Mouse (Mus musculus) liver, adult 2 months (tissue): ENCODE measurements around the gene Lst1. TPM values are rescaled to one million over a fixed set of nuclear protein-coding genes. Genes with fewer than 3 reads are reported as not detected.

ENCODE experiments used
- DNase-seq: peaks from one replicate; pipeline ENCODE4 v3.0.0-alpha.2; 2011; ENCODE audit warnings: low read depth, low spot score; ENCODE audit errors: extremely low read depth
- H3K27ac ChIP-seq: fragments of 200-500 bp; replicated peaks from 2 replicates; pipeline ENCODE4 v1.5.1; 2012; ENCODE audit warnings: low read depth, mild to moderate bottlenecking, control low read depth, inconsistent platforms, low read length; ENCODE audit not compliant: insufficient read depth
- H3K27me3 ChIP-seq: fragments of 200-500 bp; 2 replicates; pipeline ENCODE4 v1.6.1; 2012; ENCODE audit warnings: mild to moderate bottlenecking, moderate library complexity, low read length, inconsistent platforms; ENCODE audit not compliant: control insufficient read depth, insufficient read depth
- H3K36me3 ChIP-seq: fragments of 200-500 bp; 2 replicates; pipeline ENCODE4 v1.6.1; 2012; ENCODE audit warnings: low read length, inconsistent platforms; ENCODE audit not compliant: control insufficient read depth, insufficient read depth
- H3K4me1 ChIP-seq: fragments of 200-500 bp; 2 replicates; pipeline ENCODE4 v1.6.1; 2011; ENCODE audit warnings: low read length; ENCODE audit not compliant: control insufficient read depth, insufficient read depth
- H3K4me3 ChIP-seq: fragments of 200-500 bp; 2 replicates; pipeline ENCODE4 v1.5.1; 2011; ENCODE audit warnings: low read depth, mild to moderate bottlenecking, control low read depth, low read length, moderate library complexity; ENCODE audit not compliant: insufficient read depth
- H3K79me2 ChIP-seq: fragments of 200-500 bp; 2 replicates; pipeline ENCODE4 v1.6.1; 2012; ENCODE audit warnings: inconsistent platforms, mild to moderate bottlenecking, low read length, moderate library complexity; ENCODE audit not compliant: control insufficient read depth, insufficient read depth
- H3K9ac ChIP-seq: fragments of 200-500 bp; 2 replicates; pipeline ENCODE4 v1.6.1; 2012; ENCODE audit warnings: low read depth, mild to moderate bottlenecking, control low read depth, inconsistent platforms, low read length
- CTCF ChIP-seq: fragments of 200-500 bp; IDR thresholded peaks from 2 replicates; pipeline ENCODE4 v1.5.1; 2011; ENCODE audit warnings: low read depth, low read length, control low read depth
- POLR2A ChIP-seq: fragments of 200-500 bp; IDR thresholded peaks from 2 replicates; pipeline ENCODE4 v1.6.1; 2011; ENCODE audit warnings: low read length, control low read depth; ENCODE audit not compliant: insufficient read depth; ENCODE audit errors: extremely low read depth
- WGBS: fragments of 180-500 bp; shearing (Covaris S2); methylation state at CpG from one replicate; pipeline ENCODE4 v1.1.7; 2018; 5-methylcytosine and 5-hydroxymethylcytosine counted together
- polyA plus RNA-seq: library from polyadenylated mRNA; depleted of rRNA; stranded (reverse); fragments of >200 nt; gene quantifications from 2 replicates; pipeline ENCODE4 v1.2.3, GENCODE M21; 2012
- total RNA-seq: library from RNA; depleted of rRNA; stranded (reverse); fragments of >200 nt; gene quantifications from 2 replicates; pipeline ENCODE4 v1.2.3, GENCODE M21; 2014

The Lst1 gene
- total and polyA plus RNA-seq, 2 experiments = 10.2 to 11.8 TPM

DNA sequence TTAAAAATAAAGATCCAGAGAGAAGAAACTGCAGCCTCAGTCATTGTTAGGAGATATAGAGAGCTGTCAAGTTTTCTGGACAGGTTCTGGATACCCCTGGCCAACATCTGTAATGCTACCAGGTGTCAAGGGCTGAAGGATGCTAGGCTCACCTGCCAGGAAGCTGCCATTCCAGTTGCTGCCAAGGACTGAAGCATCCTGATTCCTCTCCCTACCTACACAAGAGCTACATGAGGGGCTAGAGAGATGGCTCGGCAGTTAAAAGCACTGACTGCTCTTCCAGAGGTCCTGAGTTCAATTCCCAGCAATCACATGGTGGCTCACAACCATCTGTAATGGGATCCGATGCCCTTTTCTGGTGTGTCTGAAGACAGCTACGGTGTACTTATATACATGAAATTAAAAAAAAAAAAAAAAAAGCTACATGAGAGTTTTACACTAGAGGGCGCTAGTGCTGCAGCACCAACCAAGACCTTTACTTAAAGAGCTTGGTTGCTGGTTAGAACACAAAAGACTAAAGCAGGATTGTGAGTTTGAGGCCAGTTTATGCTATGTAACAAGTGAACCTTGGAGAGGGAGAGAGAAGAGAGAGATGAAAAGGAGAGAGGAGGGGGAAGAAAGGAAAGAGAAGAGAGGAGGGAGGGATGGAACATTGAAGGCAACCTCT lies 19.6 kb downstream of the Lst1 start:
- Histone ChIP-seq H3K27ac (no peak overlapping the region), H3K36me3 (no peaks in the 10 kb centered on the region), H3K27me3 (no peaks in the 10 kb centered on the region), H3K79me2 (peaks cover 9% of the 10 kb centered on the region; the same call in 1 of the 2 replicates), H3K4me1 (peaks cover 3% of the 10 kb centered on the region), H3K9ac (no peak overlapping the region), H3K4me3 (no peak overlapping the region)
- 18% methylated on average over 4 of the region's 4 CpGs for WGBS
- TF ChIP-seq CTCF (no peak), POLR2A (no peak)
- peak; percentile 57 for DNase-seq

GRCm38 (mm10) chr17:35167794-35168193 lies 20.4 kb downstream of the Lst1 start:
- H3K36me3 ChIP-seq = no peaks in the 10 kb centered on the region
- H3K4me3 ChIP-seq = no peak overlapping the region
- DNase-seq = no peak
- no peaks in the 10 kb centered on the region for H3K27me3 ChIP-seq
- peaks cover 12% of the 10 kb centered on the region; the same call in 1 of the 2 replicates for H3K79me2 ChIP-seq
- TF ChIP-seq CTCF (no peak), POLR2A (no peak)
- WGBS = 84% methylated on average over 7 of the region's 7 CpGs
- peaks cover 5% of the 10 kb centered on the region for H3K4me1 ChIP-seq
- H3K9ac ChIP-seq = no peak overlapping the region
- H3K27ac ChIP-seq = no peak overlapping the region

GRCm38 (mm10) chr17:35166352-35167035 lies 21.7 kb downstream of the Lst1 start:
- H3K27ac ChIP-seq = no peak overlapping the region
- H3K36me3 ChIP-seq = peaks cover 6% of the 10 kb centered on the region
- peaks cover 22% of the 10 kb centered on the region for H3K79me2 ChIP-seq
- no peak overlapping the region for H3K9ac ChIP-seq
- DNase-seq = peak; percentile 64
- 77% methylated on average over 8 of the region's 8 CpGs for WGBS
- H3K4me3 ChIP-seq = no peak overlapping the region
- no peaks in the 10 kb centered on the region for H3K27me3 ChIP-seq
- TF ChIP-seq CTCF (peak; percentile 50; the same call in 1 of the 2 replicates), POLR2A (no peak)
- peaks cover 5% of the 10 kb centered on the region for H3K4me1 ChIP-seq

GRCm38 (mm10) chr17:35165451-35166155 lies 22.6 kb downstream of the Lst1 start:
- peaks cover 26% of the 10 kb centered on the region for H3K79me2 ChIP-seq
- H3K4me1 ChIP-seq = peaks cover 5% of the 10 kb centered on the region
- no peak overlapping the region for H3K9ac ChIP-seq
- WGBS = 26% methylated on average over 12 of the region's 12 CpGs
- no peaks in the 10 kb centered on the region for H3K27me3 ChIP-seq
- no peak for DNase-seq
- TF ChIP-seq POLR2A (no peak), CTCF (no peak)
- H3K36me3 ChIP-seq = peaks cover 13% of the 10 kb centered on the region
- H3K4me3 ChIP-seq = no peak overlapping the region; the same call in 1 of the 2 replicates
- H3K27ac ChIP-seq = no peak overlapping the region

- H3K27ac ChIP-seq = peak within 1 kb of the TSS; percentile 89
- peaks cover 5% of the 10 kb centered on the region for H3K4me1 ChIP-seq
- peak; percentile 61 for TF ChIP-seq POLR2A
- TF ChIP-seq CTCF = no peak
- DNase-seq = peak; percentile 98
- H3K4me3 ChIP-seq = peak within 1 kb of the TSS; percentile 93
- peaks cover 31% of the 10 kb centered on the region for H3K79me2 ChIP-seq
- peaks cover 21% of the 10 kb centered on the region for H3K36me3 ChIP-seq
- no peaks in the 10 kb centered on the region for H3K27me3 ChIP-seq
- H3K9ac ChIP-seq = peak within 1 kb of the TSS; percentile 98
- under 1% methylated on average over 68 of the region's 89 CpGs for WGBS
Observed at GRCm38 (mm10) chr17:35164568-35165450, 23.4 kb downstream of the Lst1 start, which contains the start of gene Prrc2a. Gene Prrc2a (minus strand): TSS chr17:35164897.
